Mouse (Mus musculus): ENCODE data around the gene Zscan2. TPM values are rescaled to one million over a fixed set of nuclear protein-coding genes. Genes with fewer than 3 reads are reported as not detected.

Zscan2 gene
- polyA plus RNA-seq, 1 experiment from 2014 or later, result 1.4 TPM

DNA sequence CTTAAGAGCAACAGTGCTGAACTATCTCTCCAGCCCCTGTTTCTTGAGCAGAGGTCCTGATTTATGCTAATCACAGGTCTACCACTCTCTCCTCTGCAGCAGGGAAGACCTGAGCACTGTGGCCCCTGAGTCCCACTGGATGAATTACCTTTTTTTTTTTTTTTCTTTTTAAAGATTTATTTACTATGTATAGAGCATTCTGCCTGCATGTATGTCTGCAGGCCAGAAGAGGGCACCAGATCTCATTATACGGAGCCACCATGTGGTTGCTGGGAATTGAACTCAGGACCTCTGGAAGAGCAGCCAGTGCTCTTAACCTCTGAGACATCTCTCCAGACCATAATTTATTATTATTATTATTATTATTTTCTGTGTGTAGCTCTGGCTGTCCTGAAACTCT lies 24.9 kb downstream of the Zscan2 start:
- Histone ChIP-seq H3K36me3 (ENCODE audit: control insufficient read depth, insufficient read depth) (no peaks in the 10 kb centered on the region; the same call in 1 of the 2 replicates), H3K4me1 (ENCODE audit: control insufficient read depth, insufficient read depth, low read length) (peaks cover 16% of the 10 kb centered on the region), H3K9me3 (replicated peaks; ENCODE audit: control insufficient read depth, low read length) (no peaks in the 10 kb centered on the region; the same call in 1 of the 2 replicates), H3K4me3 (ENCODE audit: low read length) (no peak overlapping the region), H3K27ac (ENCODE audit: low read length) (no peak overlapping the region), H3K27me3 (ENCODE audit: control insufficient read depth, insufficient read depth, low read length) (no peaks in the 10 kb centered on the region), H3K9ac (ENCODE audit: low read length) (no peak overlapping the region), H3K4me2 (ENCODE audit: low read depth, low read length) (no peak overlapping the region)
- ATAC-seq (replicated peaks; ENCODE audit: extremely low read depth, insufficient read depth, low FRiP score), result no peak
- 25% methylated on average over 1 of the region's 1 CpGs for WGBS

GRCm38 (mm10) chr7:80888595-80888994 lies 27.9 kb downstream of the Zscan2 start:
- no peaks in the 10 kb centered on the region; the same call in 1 of the 2 replicates for H3K9me3 ChIP-seq (replicated peaks; ENCODE audit: control insufficient read depth, low read length)
- ATAC-seq (replicated peaks; ENCODE audit: extremely low read depth, insufficient read depth, low FRiP score), result 0 out of 2 replicates have a peak, but pooled peaks have one; percentile 1
- peaks cover 11% of the 10 kb centered on the region for H3K4me1 ChIP-seq (ENCODE audit: control insufficient read depth, insufficient read depth, low read length)
- WGBS, result 65% methylated on average over 7 of the region's 7 CpGs
- peaks cover 20% of the 10 kb centered on the region for H3K36me3 ChIP-seq (ENCODE audit: control insufficient read depth, insufficient read depth)
- H3K4me2 ChIP-seq (ENCODE audit: low read depth, low read length), result no peak overlapping the region
- no peaks in the 10 kb centered on the region for H3K27me3 ChIP-seq (ENCODE audit: control insufficient read depth, insufficient read depth, low read length)
- no peak overlapping the region for H3K4me3 ChIP-seq (ENCODE audit: low read length)
- peak overlapping the region; percentile 63 for H3K27ac ChIP-seq (ENCODE audit: low read length)
- H3K9ac ChIP-seq (ENCODE audit: low read length), result no peak overlapping the region

DNA sequence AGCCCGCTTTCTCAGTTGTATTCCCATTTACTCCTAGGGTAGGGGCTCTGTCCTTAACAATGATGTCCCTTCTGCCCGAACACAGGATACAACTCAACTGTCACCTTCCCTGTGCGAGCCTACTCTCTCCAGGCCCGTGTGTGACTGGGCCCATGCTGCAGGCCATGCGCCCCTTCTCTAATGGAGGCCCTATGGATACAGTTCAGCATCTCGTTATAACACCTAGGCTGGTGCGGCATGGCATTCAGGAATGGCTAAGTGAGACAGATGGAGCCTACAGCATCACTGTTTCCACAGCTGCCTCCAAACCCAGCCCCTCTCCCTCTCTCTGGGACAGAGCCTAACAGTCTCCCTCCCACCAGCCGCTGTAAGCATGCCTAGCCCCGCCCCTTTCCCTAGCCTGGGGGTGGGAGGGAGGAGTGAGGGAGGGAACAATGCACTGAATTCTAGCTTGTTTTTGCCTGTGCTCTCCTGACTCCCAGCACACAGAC lies 28.3 kb downstream of the Zscan2 start:
- Histone ChIP-seq H3K9ac (ENCODE audit: low read length) (no peak overlapping the region), H3K9me3 (replicated peaks; ENCODE audit: control insufficient read depth, low read length) (no peaks in the 10 kb centered on the region; the same call in 1 of the 2 replicates)

DNA sequence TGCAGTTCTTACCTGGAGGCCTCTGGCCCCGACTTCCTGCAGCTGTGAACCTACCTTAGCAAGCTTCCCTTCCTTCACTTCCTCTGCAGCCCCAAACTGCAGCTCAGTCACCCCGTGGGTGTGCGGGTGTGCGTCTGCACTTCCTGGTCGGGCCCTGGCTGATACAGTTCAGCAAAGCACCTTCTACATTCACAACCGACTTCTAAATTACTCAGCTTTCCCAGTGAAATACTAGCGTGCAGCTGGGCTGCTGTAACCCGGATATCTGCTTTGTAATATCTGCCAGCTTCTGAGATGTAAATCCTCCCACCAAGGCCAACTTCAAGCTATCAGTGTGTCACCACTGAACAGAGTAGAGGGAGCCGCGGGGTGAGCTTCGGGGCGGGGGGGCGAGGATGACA lies 29.1 kb downstream of the Zscan2 start:
- Histone ChIP-seq H3K9me3 (replicated peaks; ENCODE audit: control insufficient read depth, low read length) (no peaks in the 10 kb centered on the region; the same call in 1 of the 2 replicates), H3K4me3 (ENCODE audit: low read length) (no peak overlapping the region), H3K27ac (ENCODE audit: low read length) (peak overlapping the region; percentile 72), H3K9ac (ENCODE audit: low read length) (no peak overlapping the region), H3K36me3 (ENCODE audit: control insufficient read depth, insufficient read depth) (peaks cover 21% of the 10 kb centered on the region), H3K27me3 (ENCODE audit: control insufficient read depth, insufficient read depth, low read length) (no peaks in the 10 kb centered on the region), H3K4me1 (ENCODE audit: control insufficient read depth, insufficient read depth, low read length) (peaks cover 11% of the 10 kb centered on the region), H3K4me2 (ENCODE audit: low read depth, low read length) (no peak overlapping the region)
- ATAC-seq (replicated peaks; ENCODE audit: extremely low read depth, insufficient read depth, low FRiP score), result no peak
- 60% methylated on average over 13 of the region's 13 CpGs for whole genome bisulfite sequencing

More for the DNA sequence above, 28.3 kb downstream of the Zscan2 start:
- H3K4me2 ChIP-seq (ENCODE audit: low read depth, low read length), result no peak overlapping the region
- peaks cover 21% of the 10 kb centered on the region for H3K36me3 ChIP-seq (ENCODE audit: control insufficient read depth, insufficient read depth)
- H3K27me3 ChIP-seq (ENCODE audit: control insufficient read depth, insufficient read depth, low read length), result no peaks in the 10 kb centered on the region
- H3K27ac ChIP-seq (ENCODE audit: low read length), result peak overlapping the region; percentile 72
- peak; percentile 83 for ATAC-seq (replicated peaks; ENCODE audit: extremely low read depth, insufficient read depth, low FRiP score)
- H3K4me3 ChIP-seq (ENCODE audit: low read length), result no peak overlapping the region
- peaks cover 11% of the 10 kb centered on the region for H3K4me1 ChIP-seq (ENCODE audit: control insufficient read depth, insufficient read depth, low read length)
- 41% methylated on average over 9 of the region's 9 CpGs for WGBS

GRCm38 (mm10) chr7:80893086-80893752 lies 32.5 kb downstream of the Zscan2 start:
- 85% methylated on average over 15 of the region's 15 CpGs for WGBS
- ATAC-seq (replicated peaks; ENCODE audit: extremely low read depth, insufficient read depth, low FRiP score), result no peak
- Histone ChIP-seq H3K4me3 (ENCODE audit: low read length) (no peak overlapping the region), H3K4me1 (ENCODE audit: control insufficient read depth, insufficient read depth, low read length) (peaks cover 11% of the 10 kb centered on the region), H3K36me3 (ENCODE audit: control insufficient read depth, insufficient read depth) (peaks cover 35% of the 10 kb centered on the region), H3K27me3 (ENCODE audit: control insufficient read depth, insufficient read depth, low read length) (no peaks in the 10 kb centered on the region), H3K9me3 (replicated peaks; ENCODE audit: control insufficient read depth, low read length) (no peaks in the 10 kb centered on the region; the same call in 1 of the 2 replicates), H3K4me2 (ENCODE audit: low read depth, low read length) (no peak overlapping the region), H3K27ac (ENCODE audit: low read length) (0 out of 2 replicates have a peak overlapping the region, but pooled peaks have one; percentile 21), H3K9ac (ENCODE audit: low read length) (no peak overlapping the region)

DNA sequence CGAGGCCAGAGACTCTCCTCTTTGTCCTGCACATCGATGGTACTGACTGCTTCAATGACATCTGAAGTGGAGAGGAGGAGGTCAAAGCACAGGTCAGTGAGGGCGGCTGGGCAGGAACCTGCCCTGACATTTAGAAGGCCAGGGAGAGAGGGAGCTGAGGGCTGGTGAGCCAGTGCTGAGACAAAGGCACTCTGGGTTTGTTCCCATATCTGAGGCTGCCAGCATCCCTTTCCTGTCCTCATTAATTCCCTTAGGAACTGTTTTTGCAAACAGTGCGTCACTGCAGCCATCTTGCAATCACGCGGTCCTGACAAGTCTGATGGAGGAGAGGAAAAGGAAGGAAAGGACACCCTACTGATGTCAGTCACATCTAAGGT lies 33.0 kb downstream of the Zscan2 start:
- Histone ChIP-seq H3K4me2 (ENCODE audit: low read depth, low read length) (no peak overlapping the region), H3K36me3 (ENCODE audit: control insufficient read depth, insufficient read depth) (peaks cover 35% of the 10 kb centered on the region), H3K9ac (ENCODE audit: low read length) (no peak overlapping the region), H3K9me3 (replicated peaks; ENCODE audit: control insufficient read depth, low read length) (no peaks in the 10 kb centered on the region), H3K4me1 (ENCODE audit: control insufficient read depth, insufficient read depth, low read length) (peaks cover 11% of the 10 kb centered on the region), H3K4me3 (ENCODE audit: low read length) (no peak overlapping the region), H3K27ac (ENCODE audit: low read length) (0 out of 2 replicates have a peak overlapping the region, but pooled peaks have one; percentile 21), H3K27me3 (ENCODE audit: control insufficient read depth, insufficient read depth, low read length) (no peaks in the 10 kb centered on the region)
- ATAC-seq (replicated peaks; ENCODE audit: extremely low read depth, insufficient read depth, low FRiP score), result no peak
- WGBS, result 55% methylated on average over 6 of the region's 6 CpGs

GRCm38 (mm10) chr7:80894196-80894595 lies 33.5 kb downstream of the Zscan2 start:
- H3K36me3 ChIP-seq (ENCODE audit: control insufficient read depth, insufficient read depth), result peaks cover 35% of the 10 kb centered on the region
- no peak overlapping the region for H3K4me3 ChIP-seq (ENCODE audit: low read length)
- H3K9me3 ChIP-seq (replicated peaks; ENCODE audit: control insufficient read depth, low read length), result no peaks in the 10 kb centered on the region
- no peak overlapping the region for H3K27ac ChIP-seq (ENCODE audit: low read length)
- ATAC-seq (replicated peaks; ENCODE audit: extremely low read depth, insufficient read depth, low FRiP score), result no peak
- no peak overlapping the region for H3K9ac ChIP-seq (ENCODE audit: low read length)
- no peak overlapping the region for H3K4me2 ChIP-seq (ENCODE audit: low read depth, low read length)
- 70% methylated on average over 7 of the region's 7 CpGs for WGBS
- peaks cover 7% of the 10 kb centered on the region for H3K4me1 ChIP-seq (ENCODE audit: control insufficient read depth, insufficient read depth, low read length)
- H3K27me3 ChIP-seq (ENCODE audit: control insufficient read depth, insufficient read depth, low read length), result no peaks in the 10 kb centered on the region

- H3K9me3 ChIP-seq (replicated peaks; ENCODE audit: control insufficient read depth, low read length), result no peaks in the 10 kb centered on the region
- 90% methylated on average over 14 of the region's 14 CpGs for WGBS
- ATAC-seq (replicated peaks; ENCODE audit: extremely low read depth, insufficient read depth, low FRiP score), result no peak
- no peak overlapping the region for H3K4me2 ChIP-seq (ENCODE audit: low read depth, low read length)
- no peaks in the 10 kb centered on the region for H3K27me3 ChIP-seq (ENCODE audit: control insufficient read depth, insufficient read depth, low read length)
- peaks cover under 1% of the 10 kb centered on the region; the same call in 1 of the 2 replicates for H3K4me1 ChIP-seq (ENCODE audit: control insufficient read depth, insufficient read depth, low read length)
- no peak overlapping the region for H3K4me3 ChIP-seq (ENCODE audit: low read length)
- H3K9ac ChIP-seq (ENCODE audit: low read length), result no peak overlapping the region
- H3K27ac ChIP-seq (ENCODE audit: low read length), result no peak overlapping the region
- H3K36me3 ChIP-seq (ENCODE audit: control insufficient read depth, insufficient read depth), result peaks cover 35% of the 10 kb centered on the region
Observed at GRCm38 (mm10) chr7:80894815-80895519, 34.2 kb downstream of the Zscan2 start.

- H3K4me2 ChIP-seq (ENCODE audit: low read depth, low read length), result no peak overlapping the region
- peaks cover 27% of the 10 kb centered on the region for H3K36me3 ChIP-seq (ENCODE audit: control insufficient read depth, insufficient read depth)
Observed at GRCm38 (mm10) chr7:80897134-80897533, 36.4 kb downstream of the Zscan2 start.

More at GRCm38 (mm10) chr7:80897134-80897533, 36.4 kb downstream of the Zscan2 start:
- H3K9me3 ChIP-seq (replicated peaks; ENCODE audit: control insufficient read depth, low read length), result no peaks in the 10 kb centered on the region
- no peaks in the 10 kb centered on the region for H3K27me3 ChIP-seq (ENCODE audit: control insufficient read depth, insufficient read depth, low read length)
- no peak overlapping the region for H3K27ac ChIP-seq (ENCODE audit: low read length)
- H3K4me3 ChIP-seq (ENCODE audit: low read length), result no peak overlapping the region
- no peak for ATAC-seq (replicated peaks; ENCODE audit: extremely low read depth, insufficient read depth, low FRiP score)
- no peak overlapping the region for H3K9ac ChIP-seq (ENCODE audit: low read length)
- WGBS, result 71% methylated on average over 7 of the region's 7 CpGs
- peaks cover 10% of the 10 kb centered on the region for H3K4me1 ChIP-seq (ENCODE audit: control insufficient read depth, insufficient read depth, low read length)
